Mouse (Mus musculus): Measurements from ENCODE around the gene Inmt. TPM values are rescaled to one million over a fixed set of nuclear protein-coding genes. Genes with fewer than 3 reads are reported as not detected.

Gene Inmt
- polyA plus RNA-seq, 1 experiment = not detected

DNA sequence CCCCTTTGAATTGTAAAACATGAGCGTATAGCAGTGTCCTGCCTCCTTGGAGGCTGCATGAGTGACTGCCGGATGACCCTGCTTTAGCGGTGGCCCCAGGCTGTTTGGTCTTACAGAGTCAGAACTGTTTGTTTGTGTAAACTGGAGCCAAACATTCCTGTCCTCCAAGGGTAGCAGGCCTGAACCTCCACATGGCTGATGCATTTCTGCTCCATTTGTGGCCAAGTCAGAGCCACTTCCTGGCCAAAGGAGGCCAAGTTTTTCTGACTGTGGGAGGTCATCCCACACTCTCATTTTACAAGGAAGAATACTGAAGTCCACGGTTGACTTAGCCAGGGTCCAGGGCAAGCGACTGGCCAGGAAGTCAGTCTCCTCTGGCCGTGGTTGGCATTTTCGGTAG lies 4.7 kb upstream of the Inmt start:
- no peaks in the 10 kb centered on the region for H3K36me3 ChIP-seq (ENCODE audit: control insufficient read depth, insufficient read depth)
- no peaks in the 10 kb centered on the region for H3K27me3 ChIP-seq (ENCODE audit: control insufficient read depth, insufficient read depth, insufficient read length)
- H3K4me3 ChIP-seq = no peak overlapping the region
- H3ac ChIP-seq (ENCODE audit: control insufficient read depth, insufficient read length) = no peak overlapping the region
- no peaks in the 10 kb centered on the region for H3K79me2 ChIP-seq (ENCODE audit: control insufficient read depth, insufficient read depth)
- H3K4me2 ChIP-seq (ENCODE audit: low read depth) = no peak overlapping the region
- TF ChIP-seq CEBPB (IDR thresholded peaks at IDR 0.05; ENCODE audit: insufficient read depth, poor library complexity, severe bottlenecking) (no peak), E2F4 (IDR thresholded peaks at IDR 0.05; ENCODE audit: insufficient read depth) (no peak), REST (IDR thresholded peaks at IDR 0.05; ENCODE audit: insufficient read depth, insufficient read length) (no peak), MYOG (IDR thresholded peaks at IDR 0.05; ENCODE audit: control insufficient read depth in 1 of 3, insufficient read depth in 1 of 3, insufficient read length in 2 of 3, low read depth in 2 of 3) (no peak), POLR2AphosphoS2 (IDR thresholded peaks at IDR 0.05; ENCODE audit: insufficient read length, low read depth) (no peak), TCF12 (IDR thresholded peaks at IDR 0.05; ENCODE audit: insufficient read depth, poor library complexity, severe bottlenecking) (no peak), USF1 (IDR thresholded peaks at IDR 0.05; ENCODE audit: low read depth) (no peak), SRF (IDR thresholded peaks at IDR 0.05; ENCODE audit: control insufficient read depth, insufficient read length, low read depth) (no peak), MYOD1 (IDR thresholded peaks at IDR 0.05; ENCODE audit: control insufficient read depth in 1 of 3, insufficient read length in 2 of 3, low read depth in 2 of 3) (no peak), MAX (IDR thresholded peaks at IDR 0.05; ENCODE audit: low read depth) (no peak), POLR2A (IDR thresholded peaks at IDR 0.05; ENCODE audit: insufficient read length, low read depth) (no peak), TCF3 (IDR thresholded peaks at IDR 0.05; ENCODE audit: insufficient read length, low read depth) (no peak)

GRCm38 (mm10) chr6:55177060-55177732 lies 2.4 kb upstream of the Inmt start:
- Histone ChIP-seq H3K4me2 (ENCODE audit: low read depth) (no peak overlapping the region), H3ac (ENCODE audit: control insufficient read depth, insufficient read length) (no peak overlapping the region), H3K79me2 (ENCODE audit: control insufficient read depth, insufficient read depth) (no peaks in the 10 kb centered on the region), H3K4me3 (no peak overlapping the region), H3K27me3 (ENCODE audit: control insufficient read depth, insufficient read depth, insufficient read length) (no peaks in the 10 kb centered on the region), H3K36me3 (ENCODE audit: control insufficient read depth, insufficient read depth) (no peaks in the 10 kb centered on the region)
- no peak for TF ChIP-seq TCF3 (IDR thresholded peaks at IDR 0.05; ENCODE audit: insufficient read length, low read depth)
- no peak for TF ChIP-seq SRF (IDR thresholded peaks at IDR 0.05; ENCODE audit: control insufficient read depth, insufficient read length, low read depth)
- TF ChIP-seq POLR2AphosphoS2 (IDR thresholded peaks at IDR 0.05; ENCODE audit: insufficient read length, low read depth) = no peak
- no peak for TF ChIP-seq POLR2A (IDR thresholded peaks at IDR 0.05; ENCODE audit: insufficient read length, low read depth)
- no peak for TF ChIP-seq TCF12 (IDR thresholded peaks at IDR 0.05; ENCODE audit: insufficient read depth, poor library complexity, severe bottlenecking)
- TF ChIP-seq MYOD1 (IDR thresholded peaks at IDR 0.05; ENCODE audit: control insufficient read depth in 1 of 3, insufficient read length in 2 of 3, low read depth in 2 of 3) = no peak
- TF ChIP-seq USF1 (IDR thresholded peaks at IDR 0.05; ENCODE audit: low read depth) = no peak
- TF ChIP-seq CEBPB (IDR thresholded peaks at IDR 0.05; ENCODE audit: insufficient read depth, poor library complexity, severe bottlenecking) = no peak
- TF ChIP-seq MYOG (IDR thresholded peaks at IDR 0.05; ENCODE audit: control insufficient read depth in 1 of 3, insufficient read depth in 1 of 3, insufficient read length in 2 of 3, low read depth in 2 of 3) = no peak
- TF ChIP-seq MAX (IDR thresholded peaks at IDR 0.05; ENCODE audit: low read depth) = no peak
- TF ChIP-seq E2F4 (IDR thresholded peaks at IDR 0.05; ENCODE audit: insufficient read depth) = no peak
- no peak for TF ChIP-seq REST (IDR thresholded peaks at IDR 0.05; ENCODE audit: insufficient read depth, insufficient read length)

DNA sequence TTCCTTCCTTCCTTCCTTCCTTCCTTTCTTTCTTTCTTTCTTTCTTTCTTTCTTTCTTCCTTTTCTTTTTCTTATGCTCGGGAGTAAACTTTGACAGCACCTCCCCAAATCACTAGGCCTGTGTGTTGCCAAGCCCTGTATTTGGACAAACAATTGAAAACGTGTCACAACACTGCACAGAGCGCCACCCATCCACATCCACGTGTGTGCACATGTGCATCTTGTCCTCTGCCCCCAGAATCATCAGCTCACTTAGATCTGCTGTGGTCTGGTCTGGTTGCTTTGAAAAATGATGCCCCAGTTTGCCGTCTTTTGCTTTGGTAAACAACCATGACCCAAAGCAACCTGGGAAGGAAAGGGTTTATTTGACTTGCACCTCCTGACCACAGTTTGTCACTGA lies 1.0 kb upstream of the Inmt start:
- H3K4me3 ChIP-seq = no peak overlapping the region
- no peaks in the 10 kb centered on the region for H3K36me3 ChIP-seq (ENCODE audit: control insufficient read depth, insufficient read depth)
- TF ChIP-seq MYOG (IDR thresholded peaks at IDR 0.05; ENCODE audit: control insufficient read depth in 1 of 3, insufficient read depth in 1 of 3, insufficient read length in 2 of 3, low read depth in 2 of 3) (no peak), MYOD1 (IDR thresholded peaks at IDR 0.05; ENCODE audit: control insufficient read depth in 1 of 3, insufficient read length in 2 of 3, low read depth in 2 of 3) (no peak), POLR2A (IDR thresholded peaks at IDR 0.05; ENCODE audit: insufficient read length, low read depth) (no peak), POLR2AphosphoS2 (IDR thresholded peaks at IDR 0.05; ENCODE audit: insufficient read length, low read depth) (no peak), USF1 (IDR thresholded peaks at IDR 0.05; ENCODE audit: low read depth) (no peak), REST (IDR thresholded peaks at IDR 0.05; ENCODE audit: insufficient read depth, insufficient read length) (no peak), TCF3 (IDR thresholded peaks at IDR 0.05; ENCODE audit: insufficient read length, low read depth) (no peak)
- H3K79me2 ChIP-seq (ENCODE audit: control insufficient read depth, insufficient read depth) = no peaks in the 10 kb centered on the region
- H3K27me3 ChIP-seq (ENCODE audit: control insufficient read depth, insufficient read depth, insufficient read length) = peaks cover 4% of the 10 kb centered on the region
- no peak overlapping the region for H3ac ChIP-seq (ENCODE audit: control insufficient read depth, insufficient read length)
- no peak overlapping the region for H3K4me2 ChIP-seq (ENCODE audit: low read depth)

GRCm38 (mm10) chr6:55175456-55175855 lies 613 bp upstream of the Inmt start:
- Histone ChIP-seq H3K4me2 (ENCODE audit: low read depth) (no peak overlapping the region), H3K36me3 (ENCODE audit: control insufficient read depth, insufficient read depth) (no peaks in the 10 kb centered on the region), H3K27me3 (ENCODE audit: control insufficient read depth, insufficient read depth, insufficient read length) (peaks cover 7% of the 10 kb centered on the region), H3ac (ENCODE audit: control insufficient read depth, insufficient read length) (no peak overlapping the region), H3K79me2 (ENCODE audit: control insufficient read depth, insufficient read depth) (no peaks in the 10 kb centered on the region), H3K4me3 (no peak overlapping the region)
- TF ChIP-seq MAX (IDR thresholded peaks at IDR 0.05; ENCODE audit: low read depth) (no peak), REST (IDR thresholded peaks at IDR 0.05; ENCODE audit: insufficient read depth, insufficient read length) (no peak), USF1 (IDR thresholded peaks at IDR 0.05; ENCODE audit: low read depth) (no peak)

DNA sequence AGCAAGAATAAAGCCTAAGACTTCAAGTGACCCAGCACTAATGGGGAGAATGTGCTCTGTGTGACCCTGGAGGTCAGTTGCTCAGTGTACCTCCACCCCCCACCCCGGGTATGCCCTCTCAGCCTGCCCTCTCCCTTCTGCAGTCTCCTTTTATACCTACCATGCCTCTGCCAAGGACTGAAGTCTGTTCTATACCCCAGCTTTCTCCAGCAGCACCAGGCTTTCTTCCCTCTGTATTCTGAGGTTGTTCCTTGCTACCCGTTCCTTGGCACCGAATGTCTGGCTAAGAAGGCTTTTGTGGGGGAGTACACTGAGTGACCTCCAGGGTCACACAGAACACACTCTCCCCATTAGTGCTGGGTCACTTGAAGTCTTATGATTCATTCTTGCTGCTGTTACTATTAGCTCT lies 898 bp downstream of the Inmt start:
- Histone ChIP-seq H3K27me3 (ENCODE audit: control insufficient read depth, insufficient read depth, insufficient read length) (peaks cover 7% of the 10 kb centered on the region), H3K36me3 (ENCODE audit: control insufficient read depth, insufficient read depth) (no peaks in the 10 kb centered on the region), H3K4me2 (ENCODE audit: low read depth) (no peak overlapping the region), H3ac (ENCODE audit: control insufficient read depth, insufficient read length) (no peak overlapping the region), H3K4me3 (no peak overlapping the region), H3K79me2 (ENCODE audit: control insufficient read depth, insufficient read depth) (no peaks in the 10 kb centered on the region)
- TF ChIP-seq POLR2AphosphoS2 (IDR thresholded peaks at IDR 0.05; ENCODE audit: insufficient read length, low read depth) (no peak), CEBPB (IDR thresholded peaks at IDR 0.05; ENCODE audit: insufficient read depth, poor library complexity, severe bottlenecking) (no peak), MYOG (IDR thresholded peaks at IDR 0.05; ENCODE audit: control insufficient read depth in 1 of 3, insufficient read depth in 1 of 3, insufficient read length in 2 of 3, low read depth in 2 of 3) (no peak), MYOD1 (IDR thresholded peaks at IDR 0.05; ENCODE audit: control insufficient read depth in 1 of 3, insufficient read length in 2 of 3, low read depth in 2 of 3) (no peak), POLR2A (IDR thresholded peaks at IDR 0.05; ENCODE audit: insufficient read length, low read depth) (no peak), SRF (IDR thresholded peaks at IDR 0.05; ENCODE audit: control insufficient read depth, insufficient read length, low read depth) (no peak), TCF12 (IDR thresholded peaks at IDR 0.05; ENCODE audit: insufficient read depth, poor library complexity, severe bottlenecking) (no peak)

Measured in myocyte (in vitro differentiated cells).